Mouse (Mus musculus): ENCODE measurements around the gene Grifin.
A peak's percentile ranks its signal among the peaks of the same experiment; 100 is the strongest.

Gene Grifin

DNA sequence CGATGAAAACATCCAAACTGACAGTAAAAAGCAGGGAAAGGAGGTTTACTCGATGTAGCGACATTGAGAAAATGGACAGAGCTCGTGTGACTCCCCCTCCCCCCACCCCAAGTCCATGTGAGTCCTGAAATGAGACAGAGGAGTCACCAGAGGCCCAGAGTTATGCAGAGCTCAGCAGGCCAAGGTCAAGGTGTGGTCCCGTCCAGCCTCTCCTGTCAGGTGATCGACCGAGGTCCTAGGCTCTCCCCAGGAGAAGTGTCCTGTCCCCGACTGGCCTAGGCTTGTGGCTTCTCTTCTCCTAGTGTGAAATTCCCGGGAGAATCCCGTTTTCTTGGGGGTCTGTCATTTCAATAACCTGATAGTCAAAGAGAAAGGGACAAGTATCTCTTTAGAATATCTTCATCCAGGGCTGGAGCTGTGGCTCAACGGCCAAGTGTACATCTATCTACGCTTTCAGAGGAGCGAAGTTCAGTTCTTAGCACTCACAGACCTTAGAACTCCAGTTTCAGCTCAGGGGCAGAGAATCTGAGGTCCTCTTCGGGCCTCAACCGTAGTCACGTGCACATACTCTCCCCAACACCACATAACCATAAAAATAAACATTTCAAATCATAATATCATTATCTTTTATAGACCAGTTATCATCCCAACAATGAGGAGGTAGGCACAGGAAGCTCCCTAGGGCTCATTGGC is 24.4 kb upstream of the Grifin start:
- no peak for DNase-seq

DNA sequence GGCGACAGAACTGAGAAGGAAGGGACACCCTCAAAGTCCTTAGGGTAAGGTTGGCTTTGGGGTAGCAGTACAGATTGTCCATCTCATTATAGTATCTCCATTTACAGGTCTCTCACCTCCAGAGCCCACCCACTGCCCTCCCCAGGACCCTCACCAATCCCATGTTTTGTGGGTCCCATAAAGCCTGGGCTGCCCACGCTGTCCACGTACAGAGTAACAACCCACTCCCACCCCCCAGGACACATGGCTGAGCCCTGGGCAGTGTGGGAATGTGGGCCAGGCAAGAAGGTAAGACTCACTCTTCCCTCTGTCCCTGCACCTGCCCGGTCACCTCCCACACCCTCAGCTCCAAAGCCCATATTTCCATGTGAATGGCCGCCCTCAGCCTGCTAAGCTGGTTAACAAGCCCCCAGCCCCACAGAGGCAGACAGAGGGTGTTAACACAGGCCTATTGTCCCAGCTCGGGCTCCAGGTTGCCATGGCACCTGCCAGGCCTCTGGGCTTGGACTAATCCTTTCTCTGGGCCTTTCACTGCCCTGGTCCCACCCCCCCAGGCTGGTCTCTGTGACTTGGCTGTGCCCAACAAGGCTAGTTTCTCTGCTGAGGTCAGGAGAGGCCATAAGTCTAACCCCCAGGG is 19.0 kb upstream of the Grifin start:
- no peak for DNase-seq

DNA sequence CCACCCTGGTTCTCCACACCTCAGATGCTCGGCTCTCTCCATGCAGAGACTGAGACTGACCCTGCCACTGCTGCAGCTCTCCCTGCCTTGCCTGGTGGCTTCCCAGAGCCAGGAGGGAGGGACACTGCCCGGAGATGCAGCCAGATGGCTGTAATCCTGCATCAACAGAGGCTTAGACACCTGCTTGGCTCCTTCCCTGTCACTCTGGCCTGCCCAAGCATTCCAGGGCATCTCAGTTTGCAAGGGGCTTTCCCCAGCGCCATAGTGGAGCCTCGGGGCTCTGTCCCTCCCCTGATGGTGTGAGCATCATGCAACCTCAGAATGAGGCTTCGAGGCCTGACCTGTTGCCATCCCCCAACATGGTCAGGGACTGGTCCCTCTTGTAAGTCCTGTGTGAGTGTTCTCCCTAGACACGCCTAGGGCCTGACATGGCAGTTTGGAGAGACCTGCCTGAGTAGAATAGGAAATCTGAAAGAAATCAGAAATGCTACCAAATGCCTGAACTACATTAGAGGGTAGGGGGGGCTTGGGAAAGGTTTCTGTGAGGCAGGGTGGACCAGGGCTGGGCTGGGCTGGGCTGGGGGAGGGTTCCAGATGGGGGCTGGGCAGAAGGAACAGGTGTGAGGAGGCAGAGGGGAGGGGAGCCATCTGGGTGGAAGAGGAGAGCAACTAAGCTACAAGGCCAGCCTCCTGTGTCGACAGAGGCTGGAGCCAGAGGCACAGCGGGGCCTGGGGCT is 18.3 kb upstream of the Grifin start:
- DNase-seq = no peak

DNA sequence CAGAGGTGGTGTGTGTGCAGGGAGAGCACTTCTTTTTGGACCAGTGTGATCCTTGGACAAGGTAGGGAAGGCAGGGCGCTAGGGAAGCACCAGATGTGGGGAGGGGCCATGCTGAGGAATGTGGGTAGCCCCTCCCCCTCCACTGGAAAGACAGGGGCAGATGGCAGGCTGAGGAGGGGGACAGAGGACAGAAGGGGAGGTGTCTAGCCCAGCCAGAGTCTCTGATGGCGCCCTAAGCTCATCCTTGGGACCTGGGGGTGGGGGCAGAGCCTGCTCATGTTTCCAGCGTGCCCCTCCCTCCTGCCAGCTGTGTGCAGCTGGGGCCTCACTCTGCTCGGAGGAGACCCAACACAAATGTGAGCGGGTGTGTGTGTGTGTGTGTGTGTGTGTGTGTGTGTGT is 16.7 kb upstream of the Grifin start:
- no peak for DNase-seq

DNA sequence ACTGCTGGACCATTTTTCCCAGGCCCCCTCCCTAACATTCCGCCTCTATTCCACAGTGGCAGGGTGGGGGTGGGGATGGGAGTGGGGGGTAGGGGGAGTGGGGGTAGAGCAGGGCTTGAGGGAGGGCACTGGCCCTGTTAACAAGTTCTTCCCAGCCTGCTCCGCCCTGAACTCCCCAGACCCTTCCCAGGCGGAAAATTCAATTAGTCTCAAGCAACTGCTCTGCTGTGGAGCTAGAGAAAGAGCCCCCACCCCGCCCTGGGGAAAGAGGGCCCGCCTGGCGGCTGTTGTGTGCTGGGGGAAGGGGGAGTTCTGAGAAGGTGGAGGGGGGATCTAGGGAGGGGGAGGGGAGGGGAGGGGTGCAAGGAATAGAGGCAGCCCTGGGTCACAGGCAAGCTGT is 14.9 kb upstream of the Grifin start:
- DNase-seq = no peak

DNA sequence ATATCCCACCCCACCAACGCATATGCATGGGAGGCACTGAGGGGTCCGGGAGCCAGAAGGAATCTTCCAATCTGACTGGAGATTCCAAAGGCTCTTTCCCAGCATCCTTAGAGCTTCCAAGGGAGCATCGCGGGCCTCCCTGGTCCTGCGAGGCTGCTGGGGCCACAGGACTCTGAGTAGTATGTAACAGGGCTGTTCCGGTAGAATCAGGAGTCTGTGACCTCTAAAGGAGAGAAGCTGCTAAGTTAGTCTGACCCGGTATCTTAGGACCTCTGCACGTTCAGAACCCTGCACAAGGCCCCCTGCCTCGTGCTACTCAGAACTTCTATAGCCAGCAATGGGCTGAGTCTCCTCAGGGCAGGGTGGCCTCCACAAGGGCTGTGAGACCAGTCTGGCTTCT is 14.3 kb upstream of the Grifin start:
- DNase-seq = no peak

DNA sequence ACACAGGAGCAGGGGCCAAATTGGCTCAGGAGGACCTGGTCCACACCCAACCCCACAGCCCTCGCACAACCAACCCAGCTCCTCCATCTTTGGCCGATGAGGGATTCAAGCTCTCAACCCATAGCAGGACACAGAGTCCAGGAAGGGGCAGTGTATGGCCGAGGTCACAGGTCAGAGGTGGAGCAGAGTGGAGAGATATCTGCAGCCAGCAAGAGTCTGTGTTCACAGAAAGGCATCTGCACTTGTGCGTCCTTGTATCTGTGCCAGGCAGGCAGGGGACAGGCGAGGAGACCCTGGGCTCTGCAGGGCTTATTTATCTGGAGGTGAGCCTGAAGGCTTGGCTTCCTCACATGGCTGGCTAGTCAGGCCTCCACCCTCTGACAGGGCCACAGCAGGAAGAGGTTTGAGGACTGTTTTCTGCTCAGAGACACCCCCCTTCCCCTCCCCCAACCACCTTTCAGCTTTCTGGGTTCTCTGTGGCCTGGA is 10.6 kb upstream of the Grifin start:
- peak in 1 of 2 experiments; percentile 30 for DNase-seq

DNA sequence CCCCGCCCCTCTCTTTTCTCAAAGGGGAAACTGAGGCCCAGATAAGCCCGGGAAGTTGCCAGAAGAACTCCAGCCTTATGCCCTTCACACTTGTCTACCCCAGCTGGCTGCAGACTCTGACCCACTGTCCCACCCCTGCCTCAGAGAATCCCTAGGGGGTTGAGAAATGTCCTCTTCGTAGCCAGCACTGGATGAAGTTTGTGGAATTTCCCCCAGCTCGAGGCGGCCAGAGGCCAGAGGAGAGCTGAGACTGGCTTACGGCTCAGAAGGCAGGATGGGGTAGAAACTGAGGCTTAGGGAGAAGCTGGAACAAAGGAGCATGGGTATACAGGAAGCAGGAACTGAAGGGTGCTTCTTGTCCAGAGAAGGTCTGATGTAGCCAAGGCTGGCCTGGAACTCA is 7.7 kb upstream of the Grifin start:
- DNase-seq = peak; percentile 34 to 46

DNA sequence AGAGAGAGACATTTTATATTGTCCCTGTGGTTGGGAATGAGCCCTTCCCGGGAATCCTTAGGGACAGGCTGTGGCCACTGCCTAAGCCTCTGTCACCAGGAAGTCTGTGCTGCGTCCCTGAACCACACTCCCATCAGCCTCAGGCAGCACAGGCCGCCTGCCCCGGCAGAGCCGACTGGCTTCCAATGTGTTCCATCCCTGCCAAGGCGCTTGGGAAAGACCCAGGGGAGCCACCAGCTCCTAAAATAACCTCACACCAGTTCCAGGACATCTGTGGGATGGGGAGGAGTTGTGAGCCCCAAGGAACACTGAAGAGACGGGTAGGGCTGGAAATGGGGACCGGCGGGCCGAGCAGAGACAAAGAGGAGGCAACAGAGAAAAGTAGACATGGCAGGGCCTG is 6.8 kb upstream of the Grifin start:
- peak; percentile 38 to 47 for DNase-seq

DNA sequence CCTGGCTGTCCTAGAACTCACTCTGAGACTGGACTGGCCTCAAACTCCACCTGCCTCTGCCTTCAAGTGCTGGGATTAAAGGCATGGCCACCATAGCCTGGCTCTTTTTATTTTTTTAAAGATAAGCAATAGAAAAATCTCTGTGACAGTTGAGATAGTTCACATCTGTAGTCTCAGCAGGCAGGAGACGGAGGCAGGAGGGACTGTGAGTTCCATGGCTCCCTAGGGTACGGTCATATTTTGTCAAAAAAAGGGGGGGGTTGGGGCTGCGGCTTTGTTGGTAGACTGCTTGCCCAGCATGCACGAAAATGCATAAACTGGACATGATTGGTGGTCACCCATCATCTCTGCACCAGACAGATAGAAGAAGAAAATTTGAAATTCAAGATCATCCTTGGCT is 6.3 kb upstream of the Grifin start:
- DNase-seq = no peak

DNA sequence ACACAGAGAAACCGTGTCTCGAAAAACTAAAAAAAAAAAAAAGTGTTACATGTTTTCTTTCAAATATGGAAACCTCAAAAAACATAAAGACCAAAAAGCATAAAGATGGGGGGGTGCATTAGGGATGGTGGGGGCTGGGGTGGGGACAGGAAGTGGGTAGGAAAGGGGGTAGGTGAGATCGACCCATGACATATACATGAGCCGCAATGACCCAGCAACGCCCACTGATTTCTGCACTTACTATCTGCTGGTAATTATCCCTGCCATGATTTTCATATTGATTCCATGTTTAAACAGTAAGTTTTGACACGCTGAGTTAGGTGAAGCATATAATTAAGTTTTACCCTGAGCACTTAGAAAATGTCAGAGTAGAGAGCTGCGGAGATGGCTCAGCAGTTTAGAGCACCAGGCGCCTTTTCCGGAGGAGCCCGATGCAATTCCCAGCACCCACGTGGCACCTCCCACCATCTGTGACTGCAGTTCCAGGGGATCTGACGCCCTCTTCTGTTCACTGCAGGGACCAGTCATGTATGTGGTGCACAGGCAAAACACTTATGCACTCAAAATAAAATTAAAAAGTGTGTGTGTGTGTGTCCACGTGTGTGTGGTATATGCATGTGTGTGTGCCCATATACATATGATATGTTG is 5.5 kb upstream of the Grifin start:
- DNase-seq = no peak

DNA sequence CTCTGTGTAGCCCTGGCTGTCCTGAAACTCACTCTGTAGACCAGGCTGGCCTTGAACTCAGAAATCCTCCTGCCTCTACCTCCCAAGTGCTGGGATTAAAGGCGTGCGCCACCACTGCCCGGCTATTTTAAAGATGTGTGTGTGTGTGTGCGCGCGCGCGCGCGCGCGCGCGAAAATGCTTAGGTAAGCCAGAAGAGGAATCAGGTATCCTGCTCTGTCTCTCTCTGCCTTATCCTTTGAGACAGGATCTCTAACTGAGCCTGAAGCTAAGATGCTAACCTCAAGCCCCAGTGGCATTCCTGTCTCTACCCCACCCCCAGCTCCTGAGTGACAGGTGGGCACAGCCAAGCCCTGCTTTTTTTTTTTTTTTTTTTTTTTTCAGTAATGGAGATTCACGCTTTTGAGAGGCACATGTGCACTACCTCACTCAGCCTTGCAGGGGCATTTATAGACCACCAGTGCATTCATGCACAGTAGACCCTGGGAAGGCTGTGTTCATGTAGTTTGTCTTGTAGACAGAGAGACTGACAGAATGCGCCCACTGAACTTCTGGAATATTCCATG is 4.2 kb upstream of the Grifin start:
- DNase-seq = no peak

DNA sequence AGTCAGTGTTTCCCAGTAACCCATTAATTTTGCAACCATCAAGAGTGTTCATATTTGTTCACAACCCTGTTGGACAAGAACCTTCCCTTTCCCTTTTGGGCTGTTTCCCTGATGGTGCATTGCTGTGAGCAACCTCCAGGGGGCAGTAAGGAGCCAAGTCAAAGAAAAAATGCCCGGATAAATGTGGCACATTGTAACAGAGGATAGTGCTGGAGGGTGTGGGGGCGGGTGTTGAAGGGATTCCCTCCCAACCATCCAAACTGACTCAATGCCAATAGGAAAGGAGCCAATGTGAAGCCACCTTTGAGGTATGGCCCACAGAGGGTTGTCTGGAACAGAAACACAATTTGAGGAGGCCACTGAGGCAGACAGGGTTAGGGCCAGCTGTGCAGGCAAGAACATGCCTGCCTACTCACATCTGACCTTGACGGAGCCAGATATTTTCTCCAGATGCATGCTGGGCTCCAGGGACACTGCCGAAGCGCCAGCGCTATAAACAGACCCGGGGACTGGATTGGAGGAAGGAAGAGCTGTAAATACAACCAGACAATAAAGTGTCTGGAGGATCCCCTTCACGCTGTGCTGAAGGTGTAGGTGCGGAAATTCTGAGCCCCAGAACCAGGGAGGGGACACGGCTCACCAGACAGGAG is 3.6 kb upstream of the Grifin start:
- DNase-seq = peak in 1 of 2 experiments; percentile 64

DNA sequence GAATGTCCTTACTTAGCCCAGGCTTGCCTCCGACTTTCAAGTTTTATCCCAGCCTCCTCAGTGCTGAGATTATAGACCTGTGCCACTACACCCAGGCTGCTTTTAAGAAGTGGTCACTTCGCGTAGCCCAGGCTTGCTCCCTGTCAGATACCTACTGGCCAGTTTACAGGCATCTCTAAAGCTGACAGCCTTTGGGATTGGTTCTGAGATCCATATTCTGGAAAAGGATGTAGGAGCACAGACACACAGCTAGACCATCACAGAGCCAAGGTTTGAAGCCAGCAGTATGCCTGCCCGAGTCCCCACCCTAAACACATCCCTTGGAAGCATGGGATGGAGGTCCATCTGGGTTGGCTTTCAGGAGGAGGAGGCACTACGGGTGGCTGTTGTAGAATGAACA is 2.9 kb upstream of the Grifin start:
- no peak for DNase-seq

DNA sequence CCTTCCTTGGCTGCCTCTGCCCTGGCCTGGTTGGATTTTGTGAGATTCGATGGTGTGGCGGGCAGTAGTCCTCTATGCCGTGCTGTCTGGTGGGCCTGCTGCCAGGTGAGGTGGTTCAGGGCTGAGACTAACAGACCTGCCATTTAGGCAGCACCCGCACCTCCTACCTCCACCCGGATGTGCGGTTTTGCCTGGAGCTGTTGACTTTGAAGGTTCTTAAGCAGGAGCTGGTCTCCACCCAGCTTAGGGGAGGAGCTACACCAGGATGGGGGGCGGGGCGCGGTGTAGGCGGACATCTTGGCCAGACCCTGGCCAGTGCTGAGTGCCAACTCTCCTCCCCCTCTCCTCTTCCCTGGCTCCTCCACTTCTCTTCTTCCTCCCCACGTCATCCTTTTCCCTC is 2.5 kb upstream of the Grifin start:
- DNase-seq = peak; percentile 47 to 58

DNA sequence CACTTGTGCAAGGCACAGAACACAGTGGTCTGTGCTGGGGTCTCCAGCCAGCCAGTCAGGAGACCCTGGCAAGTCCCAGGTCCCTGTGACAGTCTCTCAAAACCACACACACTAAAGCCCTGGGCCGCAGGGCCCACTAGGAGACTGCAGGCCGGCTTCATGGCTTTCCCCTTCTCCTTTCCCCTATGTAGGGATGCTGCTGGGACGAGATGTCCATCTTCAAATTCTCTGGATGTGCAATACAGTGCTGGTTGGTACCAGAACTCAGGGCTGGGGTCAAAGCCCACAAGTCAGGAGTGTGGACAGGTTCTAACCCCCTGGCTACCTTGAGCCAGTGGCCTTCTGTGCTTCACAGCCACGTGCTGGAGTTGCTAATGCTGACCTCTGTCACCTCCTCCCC is 1.4 kb upstream of the Grifin start:
- no peak for DNase-seq

DNA sequence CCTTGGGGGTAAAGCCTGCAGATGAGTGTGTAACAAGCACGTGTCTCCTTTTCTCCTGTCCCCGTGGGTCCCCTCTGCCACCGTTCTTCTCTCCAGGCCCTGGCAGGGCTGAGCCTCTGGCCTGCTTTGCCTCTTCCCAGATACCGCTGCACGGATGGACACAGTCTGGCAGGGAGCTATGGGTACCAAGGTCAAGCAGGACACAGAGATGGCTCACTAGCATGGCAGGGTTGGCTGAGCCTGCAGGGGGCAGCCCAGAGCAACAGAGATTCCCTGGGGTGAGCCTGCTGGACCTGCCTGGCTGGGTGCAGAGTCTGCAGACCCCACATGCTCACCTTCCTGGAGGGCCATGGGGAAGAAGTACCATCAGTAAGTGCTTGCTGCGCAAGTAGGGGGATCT is 985 bp upstream of the Grifin start:
- peak in 1 of 2 experiments; percentile 26 for DNase-seq

DNA sequence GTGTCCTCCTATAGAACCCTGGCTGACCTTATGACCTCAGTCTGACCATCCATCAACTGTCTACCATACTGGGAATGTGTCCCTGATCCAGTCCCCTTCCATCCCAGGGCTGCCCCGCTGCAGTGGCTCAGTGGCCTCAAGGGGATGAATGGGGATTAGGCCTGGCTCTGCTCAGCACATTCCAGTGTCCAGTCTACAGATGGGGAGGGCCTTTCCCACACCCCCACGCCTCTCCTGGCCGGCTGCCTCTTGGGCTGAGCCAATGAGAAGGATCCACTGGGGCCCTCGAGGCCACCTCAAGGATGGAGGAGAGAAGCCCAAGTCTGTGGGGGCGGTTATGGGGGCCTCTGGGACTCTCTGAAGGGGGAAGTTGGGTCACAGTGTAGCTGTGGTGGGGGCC is 580 bp upstream of the Grifin start:
- no peak for DNase-seq

DNA sequence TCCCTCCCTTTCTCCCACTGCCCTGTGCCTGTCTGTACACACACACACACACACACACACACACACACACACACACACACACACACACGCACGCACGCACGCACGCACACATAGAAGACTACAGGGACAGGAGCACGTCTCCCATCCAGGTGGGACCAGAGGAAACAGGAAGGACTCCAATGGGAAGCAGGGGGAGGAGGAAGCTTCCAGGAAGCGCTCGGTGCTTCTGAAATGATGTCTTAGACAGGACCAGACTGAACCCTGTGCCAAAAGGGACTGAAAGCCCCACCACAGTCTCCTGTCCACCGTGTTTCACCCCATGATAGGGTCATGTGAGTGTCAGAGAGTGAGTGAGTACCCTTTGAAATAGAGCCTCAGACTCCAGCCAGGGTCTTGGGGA is 2.3 kb downstream of the Grifin start:
- DNase-seq = no peak

DNA sequence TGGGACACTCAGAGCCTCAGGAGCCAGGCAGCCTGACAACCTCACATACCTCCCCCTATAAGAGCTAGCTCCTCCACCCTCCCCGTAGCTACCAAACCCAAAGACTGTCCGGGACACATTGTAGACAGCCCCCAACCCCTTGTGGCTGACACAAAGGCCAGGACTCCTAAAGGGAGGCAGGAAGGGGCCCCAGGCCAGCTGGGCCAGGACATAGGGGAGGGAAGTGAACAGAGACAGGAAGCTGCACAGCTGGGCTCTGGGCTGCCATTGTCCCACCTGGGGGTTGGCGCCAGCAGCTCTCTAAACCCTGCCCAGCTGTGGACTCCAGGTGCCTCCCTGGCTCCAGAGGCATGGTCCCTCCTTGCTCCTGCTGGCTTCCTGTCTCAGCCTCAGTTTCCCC is 8.0 kb downstream of the Grifin start:
- DNase-seq = no peak

DNA sequence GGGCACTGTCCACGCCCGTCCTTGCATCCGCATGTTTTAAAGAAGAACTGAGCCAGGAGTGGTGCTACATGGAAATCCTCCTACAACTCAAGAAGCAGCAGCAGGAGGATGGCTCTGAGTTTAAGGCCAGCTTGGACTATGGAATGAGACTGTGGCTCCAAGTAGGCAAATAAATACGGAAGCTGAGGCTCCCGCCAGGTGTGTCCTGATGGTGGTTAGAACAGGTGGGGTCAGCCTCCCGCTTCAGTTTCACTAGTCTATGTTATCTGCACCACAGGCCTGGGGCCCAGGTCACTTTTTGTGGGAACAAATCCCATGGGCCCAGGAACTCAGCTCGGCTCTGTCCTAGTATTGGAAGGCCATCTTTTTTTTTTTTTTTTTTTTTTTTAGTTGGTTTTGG is 11.2 kb downstream of the Grifin start:
- no peak for DNase-seq

DNA sequence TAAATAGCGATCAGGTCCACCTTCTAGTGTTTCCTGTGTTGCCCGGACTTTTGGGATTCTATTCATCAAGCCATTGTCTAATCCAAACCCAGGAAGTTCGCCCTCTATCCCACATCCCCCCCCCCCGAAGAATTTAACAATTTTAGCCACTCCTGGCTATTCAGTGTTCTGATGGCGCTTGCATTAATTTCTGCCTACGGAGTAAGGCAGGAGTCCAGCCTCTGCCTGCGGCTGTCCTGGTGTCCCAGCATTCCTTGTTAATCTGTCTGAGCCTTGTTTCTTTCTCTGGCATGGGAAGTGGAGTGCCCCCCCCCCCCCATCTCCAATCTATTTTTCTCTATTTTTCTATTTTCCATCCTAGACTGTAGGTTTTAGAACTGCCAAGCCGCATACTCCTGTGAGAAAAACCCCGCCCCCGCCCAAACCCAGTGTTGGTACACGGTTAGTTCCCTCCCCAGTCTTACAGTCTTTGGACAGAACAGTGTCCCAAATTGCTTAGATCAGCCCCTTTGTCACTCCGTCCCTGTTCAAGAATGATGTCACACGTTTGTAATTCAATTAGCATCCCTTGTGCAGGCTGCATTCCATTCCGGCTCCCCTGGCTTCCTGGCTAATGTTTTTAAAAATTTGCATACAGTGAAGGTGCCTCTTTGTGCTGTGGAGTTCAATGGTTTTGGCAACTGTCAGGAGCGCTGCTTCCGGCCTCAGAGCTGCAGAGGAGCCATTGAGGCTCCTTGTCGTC is 15.4 kb downstream of the Grifin start:
- DNase-seq = peak; percentile 19 to 65
